Mouse (Mus musculus): ENCODE results near the gene Dbp.
A peak's percentile ranks its signal among the peaks of the same experiment; 100 is the strongest.

Gene Dbp

GRCm38 (mm10) chr7:45723781-45724180 is 18.9 kb downstream of the Dbp start:
- no peak for DNase-seq (ENCODE audit: low spot score in 2 of 2)

GRCm38 (mm10) chr7:45725151-45725550 is 20.3 kb downstream of the Dbp start:
- DNase-seq (ENCODE audit: low spot score in 2 of 2), result no peak

- no peak for DNase-seq (ENCODE audit: low spot score in 2 of 2)
Observed at GRCm38 (mm10) chr7:45725713-45726112, 20.8 kb downstream of the Dbp start, which contains the start of gene Spaca4. Gene Spaca4 (minus strand): TSS chr7:45725813.

- no peak for DNase-seq (ENCODE audit: low spot score in 2 of 2)
Observed at GRCm38 (mm10) chr7:45726419-45726818, 21.5 kb downstream of the Dbp start.

- DNase-seq (ENCODE audit: low spot score in 2 of 2), result no peak
Observed at GRCm38 (mm10) chr7:45727625-45728024, 22.7 kb downstream of the Dbp start.

GRCm38 (mm10) chr7:45730727-45731431 is 26.0 kb downstream of the Dbp start:
- no peak for DNase-seq (ENCODE audit: low spot score in 2 of 2)

GRCm38 (mm10) chr7:45733477-45733876 is 28.6 kb downstream of the Dbp start:
- DNase-seq (ENCODE audit: low spot score in 2 of 2), result no peak

GRCm38 (mm10) chr7:45739162-45739763 is 34.4 kb downstream of the Dbp start:
- peak; percentile 88 to 92 for DNase-seq (ENCODE audit: low spot score in 2 of 2)

GRCm38 (mm10) chr7:45739820-45740219 is 34.9 kb downstream of the Dbp start:
- DNase-seq (ENCODE audit: low spot score in 2 of 2), result no peak

- no peak for DNase-seq (ENCODE audit: low spot score in 2 of 2)
Observed at GRCm38 (mm10) chr7:45741308-45741707, 36.4 kb downstream of the Dbp start.

GRCm38 (mm10) chr7:45741777-45742176 is 36.9 kb downstream of the Dbp start:
- peak in 1 of 2 experiments; percentile 39 for DNase-seq (ENCODE audit: low spot score in 2 of 2)

- DNase-seq (ENCODE audit: low spot score in 2 of 2), result peak; percentile 84 to 85
Observed at GRCm38 (mm10) chr7:45742338-45742737, 37.5 kb downstream of the Dbp start.

GRCm38 (mm10) chr7:45744387-45744786 is 39.5 kb downstream of the Dbp start:
- peak; percentile 73 for DNase-seq (ENCODE audit: low spot score in 2 of 2)

GRCm38 (mm10) chr7:45746518-45746917 is 41.6 kb downstream of the Dbp start:
- DNase-seq (ENCODE audit: low spot score in 2 of 2), result no peak

- no peak for DNase-seq (ENCODE audit: low spot score in 2 of 2)
Observed at GRCm38 (mm10) chr7:45747450-45747849, 42.6 kb downstream of the Dbp start.

GRCm38 (mm10) chr7:45748110-45748509 is 43.2 kb downstream of the Dbp start:
- DNase-seq (ENCODE audit: low spot score in 2 of 2), result no peak

GRCm38 (mm10) chr7:45749401-45749800 is 44.5 kb downstream of the Dbp start:
- DNase-seq (ENCODE audit: low spot score in 2 of 2), result no peak

GRCm38 (mm10) chr7:45750162-45750561 is 45.3 kb downstream of the Dbp start:
- no peak for DNase-seq (ENCODE audit: low spot score in 2 of 2)

- DNase-seq (ENCODE audit: low spot score in 2 of 2), result no peak
Observed at GRCm38 (mm10) chr7:45755703-45756102, 50.8 kb downstream of the Dbp start.

- no peak for DNase-seq (ENCODE audit: low spot score in 2 of 2)
Observed at GRCm38 (mm10) chr7:45759400-45759799, 54.5 kb downstream of the Dbp start.
